Mouse (Mus musculus) thymus, adult 18-20 months (tissue): Measurements from ENCODE around the gene Ing3.

Experiments
- DNase-seq, 2 experiments: peaks; one replicate each; pipeline ENCODE4 v3.0.0; 2022; ENCODE audit warnings: mixed read lengths in 2 of 2

Gene Ing3

GRCm38 (mm10) chr6:21993070-21993469, 43.7 kb downstream of the Ing3 start:
- DNase-seq = no peak

GRCm38 (mm10) chr6:21998131-21998530, 48.8 kb downstream of the Ing3 start:
- DNase-seq = no peak

- DNase-seq = no peak
These were observed 49.7 kb downstream of the Ing3 start for GRCm38 (mm10) chr6:21999025-21999424.

- DNase-seq = no peak
These were observed 50.7 kb downstream of the Ing3 start for GRCm38 (mm10) chr6:22000086-22000485.

DNA sequence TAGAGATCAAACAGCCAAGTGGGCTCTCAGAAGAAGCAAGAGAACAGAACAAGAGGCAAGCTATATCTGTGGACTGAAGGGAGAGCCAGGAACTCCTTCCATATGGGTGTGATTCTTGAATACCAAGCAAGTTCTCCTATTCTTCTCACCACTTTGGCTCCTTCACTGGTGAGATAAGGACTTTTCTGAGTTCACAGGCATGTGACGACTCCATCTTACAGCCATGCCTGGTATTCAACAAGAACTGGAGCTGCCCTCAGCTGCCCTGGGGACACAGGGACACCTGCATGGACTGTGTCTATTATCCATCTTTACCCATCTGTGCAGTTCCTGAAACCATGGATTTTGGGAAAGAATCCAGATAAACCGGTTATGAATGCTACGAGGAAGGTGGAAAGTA, 51.5 kb downstream of the Ing3 start:
- DNase-seq = no peak

DNA sequence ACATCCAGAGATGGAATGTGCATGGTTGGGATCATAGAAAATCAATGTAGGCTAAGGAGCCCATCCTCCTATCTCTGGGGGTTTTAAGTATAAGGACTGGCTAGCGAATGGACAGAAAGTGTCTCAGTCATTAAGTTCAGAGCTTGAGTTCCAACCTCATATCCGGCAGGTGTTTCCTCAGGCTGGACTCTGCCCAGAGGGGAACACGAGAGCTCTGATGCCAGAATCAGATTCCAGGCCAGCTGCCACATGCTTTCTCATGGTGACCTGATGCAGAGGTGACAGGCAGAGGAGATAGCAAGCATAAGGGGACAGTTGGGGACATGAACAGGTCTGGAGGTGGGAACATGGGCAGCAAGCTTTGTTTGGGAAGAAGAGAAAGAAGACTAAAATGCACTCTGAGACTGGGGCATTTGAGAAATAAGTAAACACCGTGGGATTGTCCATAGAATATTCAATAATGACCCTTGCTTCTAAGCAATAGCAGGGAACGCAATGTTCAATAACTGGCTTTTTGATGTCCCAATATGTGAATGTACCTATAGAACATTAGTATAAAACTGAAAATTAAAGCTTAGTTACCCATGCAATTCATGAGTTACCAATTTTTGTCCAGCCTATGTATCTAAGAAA, 52.0 kb downstream of the Ing3 start:
- no peak for DNase-seq

DNA sequence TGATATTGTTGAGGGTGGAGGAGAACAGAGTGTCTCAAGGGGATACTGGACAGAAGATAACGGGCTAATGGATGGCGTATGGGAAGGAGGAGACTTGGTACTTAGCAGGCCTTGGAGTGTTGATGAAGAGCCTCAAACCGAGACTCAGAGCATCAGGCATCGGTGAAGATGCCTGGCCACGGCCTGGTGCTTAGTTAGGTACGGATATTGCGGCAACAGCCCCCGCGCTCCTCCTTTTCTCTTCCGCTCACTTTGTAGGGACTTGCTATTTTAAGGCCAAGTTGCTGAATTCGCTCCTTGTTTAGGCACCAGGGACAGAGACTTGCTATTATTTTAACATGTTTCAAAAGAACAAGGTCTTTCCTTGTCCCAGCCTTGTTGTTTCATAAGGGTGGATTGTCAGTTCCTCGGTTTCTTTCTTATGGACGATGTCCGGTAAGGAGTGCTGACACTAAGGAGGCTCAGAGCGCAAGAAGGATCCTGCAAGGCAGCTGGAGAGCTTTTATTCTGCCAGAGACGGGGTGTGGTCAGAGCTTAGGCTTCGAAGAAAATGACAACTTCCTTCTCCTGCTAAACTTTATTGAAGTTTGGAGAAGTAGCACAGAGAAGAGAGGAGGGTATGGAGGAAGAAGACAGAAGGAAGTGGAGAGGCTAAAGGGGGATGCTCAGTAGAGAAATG, 53.3 kb downstream of the Ing3 start:
- no peak for DNase-seq

- no peak for DNase-seq
These were observed 53.8 kb downstream of the Ing3 start for GRCm38 (mm10) chr6:22003200-22003587.

DNA sequence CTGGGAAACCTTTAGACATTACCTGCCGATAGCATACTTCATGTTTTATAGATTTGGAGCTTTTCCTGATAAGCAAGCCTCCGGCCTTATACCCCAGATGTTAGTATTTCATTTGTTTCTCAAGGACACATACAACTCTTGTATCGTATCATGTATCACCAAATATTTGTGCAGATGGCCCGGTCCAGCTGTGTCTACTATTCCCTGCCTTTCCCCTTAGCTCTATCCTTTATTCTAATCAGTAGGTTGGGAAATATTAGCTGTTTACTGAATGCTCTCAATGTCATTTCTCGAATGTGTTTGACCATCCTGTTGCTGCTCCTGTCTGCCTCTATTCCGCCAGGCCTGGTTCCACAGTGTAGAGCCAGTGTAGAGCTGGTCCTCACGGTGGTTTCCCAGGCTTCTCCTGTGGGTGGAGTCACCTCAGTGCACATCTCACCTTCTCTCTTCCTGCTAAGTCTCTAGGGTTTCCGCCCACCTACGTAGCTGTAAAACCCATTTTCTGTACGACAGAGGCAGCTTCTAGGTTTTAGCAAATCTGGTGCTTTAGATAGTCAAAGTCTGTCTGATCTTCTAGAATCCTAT, 54.7 kb downstream of the Ing3 start:
- no peak for DNase-seq

- DNase-seq = no peak
These were observed 59.0 kb downstream of the Ing3 start for GRCm38 (mm10) chr6:22008346-22008745.

- no peak for DNase-seq
These were observed 60.9 kb downstream of the Ing3 start for GRCm38 (mm10) chr6:22010258-22010657.

DNA sequence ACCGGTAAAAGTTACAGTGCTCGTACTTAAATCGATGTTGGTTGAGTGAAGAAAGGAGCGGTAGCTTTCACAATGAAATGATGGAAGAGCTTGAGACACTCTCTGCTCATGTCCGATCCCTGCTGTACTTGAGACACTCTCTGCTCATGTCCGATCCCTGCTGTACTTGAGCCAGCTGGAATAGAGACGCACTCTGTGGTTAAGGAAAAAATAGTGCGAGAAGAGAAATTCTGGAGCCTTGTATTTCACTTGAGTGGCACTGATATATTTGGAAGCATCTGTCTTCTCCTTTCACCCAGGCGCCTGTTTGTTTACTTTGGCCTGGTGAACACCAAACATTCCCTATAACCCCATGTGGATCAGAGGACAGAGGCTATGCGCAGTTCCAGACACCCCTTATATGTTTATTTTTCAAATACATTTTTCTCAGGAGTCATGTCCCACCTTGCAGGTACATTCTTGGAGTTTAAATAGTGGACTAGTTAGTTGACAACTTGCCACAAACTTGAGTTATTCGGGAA, 61.5 kb downstream of the Ing3 start:
- DNase-seq = no peak

DNA sequence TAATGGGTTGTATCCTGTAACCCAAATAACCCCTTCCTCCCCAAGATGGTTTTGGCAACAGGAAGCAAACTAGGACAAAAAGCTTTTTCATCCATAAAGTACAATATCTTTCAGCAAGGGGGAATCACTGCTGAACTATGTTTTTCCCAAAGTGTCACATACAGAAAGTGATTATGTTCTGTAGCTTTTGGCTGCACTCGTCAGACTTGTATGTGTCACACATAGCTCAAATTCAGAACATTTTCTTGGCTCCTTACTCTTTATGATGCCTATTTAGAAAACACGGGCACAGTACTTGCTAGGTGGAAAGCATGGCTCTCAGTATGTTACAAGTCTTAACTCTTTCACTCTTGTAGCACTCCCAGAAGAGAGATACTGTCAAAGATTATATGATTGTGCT, 62.2 kb downstream of the Ing3 start:
- DNase-seq = no peak

DNA sequence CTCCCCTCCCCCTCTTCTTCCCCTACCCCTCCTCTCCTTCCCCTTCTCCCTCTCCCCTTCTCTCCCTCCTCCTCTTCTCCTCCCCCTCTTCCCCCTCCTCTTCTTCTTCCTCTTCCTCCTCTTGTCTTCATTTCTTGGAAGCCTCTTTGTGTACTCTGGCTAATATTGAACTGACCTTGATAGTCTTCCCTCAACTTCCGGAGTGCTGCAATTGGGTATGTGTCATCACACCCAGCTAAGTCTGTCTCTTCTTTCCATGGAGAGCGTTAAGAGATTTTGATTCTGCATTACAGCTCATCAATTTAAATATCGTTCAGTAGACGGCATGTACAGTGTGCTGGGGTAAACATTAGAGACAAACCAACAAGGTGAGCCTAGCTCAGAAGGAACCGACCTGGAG, 62.7 kb downstream of the Ing3 start:
- DNase-seq = no peak

GRCm38 (mm10) chr6:22012501-22012900, 63.1 kb downstream of the Ing3 start:
- no peak for DNase-seq

GRCm38 (mm10) chr6:22013394-22013793, 64.0 kb downstream of the Ing3 start:
- no peak for DNase-seq

DNA sequence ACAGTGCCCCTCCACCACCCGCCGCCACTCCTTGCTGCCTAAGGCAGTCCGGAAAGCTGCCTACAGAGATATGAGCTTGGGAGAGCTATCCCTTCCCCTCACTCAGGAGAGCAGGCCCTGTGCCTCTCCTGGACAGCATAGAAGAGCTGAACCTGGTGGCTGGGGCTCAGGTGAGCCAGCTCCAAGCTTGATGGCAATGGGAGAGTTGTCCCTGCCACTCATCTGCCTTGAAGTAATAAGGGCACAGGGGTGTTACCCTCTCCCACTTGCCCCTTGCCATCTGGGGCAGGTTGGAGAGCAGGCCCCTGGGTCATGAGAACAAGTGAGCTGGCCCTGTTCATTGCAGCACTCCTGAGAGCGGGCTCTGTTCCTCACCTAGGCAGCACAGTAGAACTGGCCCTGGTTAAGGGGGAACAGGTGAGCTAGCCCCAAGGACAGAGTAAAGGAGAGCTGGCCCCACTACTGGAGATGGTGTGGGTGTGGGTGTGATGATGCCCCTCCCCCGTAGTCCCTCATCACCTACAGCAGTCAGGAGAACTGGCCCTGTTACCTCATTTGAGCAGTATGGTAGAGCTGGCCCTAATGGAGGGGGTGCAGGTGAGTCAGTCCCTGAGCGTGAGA, 65.0 kb downstream of the Ing3 start:
- DNase-seq = no peak

GRCm38 (mm10) chr6:22017631-22018030, 68.3 kb downstream of the Ing3 start:
- DNase-seq = no peak

- DNase-seq = no peak
These were observed 69.5 kb downstream of the Ing3 start for GRCm38 (mm10) chr6:22018768-22019445.

DNA sequence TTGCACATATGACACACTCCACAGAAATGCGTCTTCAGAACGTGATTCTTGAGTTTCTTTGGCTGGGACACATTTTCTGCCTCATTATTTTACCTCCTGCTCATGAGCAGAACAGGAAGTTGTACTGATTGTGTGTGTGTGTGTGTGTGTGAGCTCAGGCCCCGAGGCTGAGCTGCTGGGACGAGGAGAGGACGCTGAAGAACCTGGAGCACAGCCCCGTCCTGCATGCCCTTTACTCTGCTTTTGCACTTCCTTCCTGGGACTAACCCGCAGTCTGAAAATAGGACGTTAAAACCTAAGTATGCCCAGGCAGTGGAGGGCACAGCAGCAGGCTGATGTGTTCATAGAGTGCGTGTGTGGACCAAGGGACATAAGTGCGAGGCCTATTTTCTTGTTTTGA, 70.3 kb downstream of the Ing3 start:
- DNase-seq = no peak

DNA sequence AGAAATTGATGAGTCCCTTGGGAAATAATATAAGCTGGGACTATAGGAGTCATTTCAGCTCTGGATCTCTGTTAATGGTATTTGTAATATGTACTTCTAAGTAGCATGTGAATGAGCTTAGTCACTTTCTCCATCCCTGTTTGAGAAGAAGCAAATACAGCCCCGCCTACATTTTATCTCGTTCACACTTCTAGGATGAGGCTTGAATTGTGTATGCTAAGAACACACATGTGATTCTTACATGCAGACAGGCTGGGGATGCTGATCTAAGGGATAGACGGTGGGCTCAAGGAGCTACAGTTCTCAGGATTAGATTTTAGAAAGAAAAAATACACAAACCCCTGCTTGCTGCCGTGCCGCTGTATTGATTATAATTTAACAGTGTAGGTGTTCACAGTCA, 71.3 kb downstream of the Ing3 start:
- DNase-seq = no peak

DNA sequence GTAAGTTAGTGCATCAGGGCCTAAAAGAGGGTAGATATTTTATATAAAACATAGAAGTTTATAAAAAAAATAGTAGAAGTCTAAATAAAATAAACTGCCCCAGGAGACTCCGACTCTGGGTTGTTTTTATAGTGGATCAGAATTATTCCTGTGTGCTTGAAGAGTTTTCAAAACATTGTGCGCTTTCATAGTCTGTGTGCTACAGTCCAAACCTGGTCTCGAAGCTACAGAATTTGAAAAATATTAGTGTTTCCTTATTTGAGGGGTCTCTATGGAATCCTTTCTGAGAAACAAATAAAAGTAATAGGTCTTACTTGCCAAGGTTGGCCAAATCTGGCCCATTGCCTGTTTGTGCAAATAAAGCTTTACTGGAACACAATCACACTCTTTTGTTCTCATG, 71.9 kb downstream of the Ing3 start:
- no peak for DNase-seq

DNA sequence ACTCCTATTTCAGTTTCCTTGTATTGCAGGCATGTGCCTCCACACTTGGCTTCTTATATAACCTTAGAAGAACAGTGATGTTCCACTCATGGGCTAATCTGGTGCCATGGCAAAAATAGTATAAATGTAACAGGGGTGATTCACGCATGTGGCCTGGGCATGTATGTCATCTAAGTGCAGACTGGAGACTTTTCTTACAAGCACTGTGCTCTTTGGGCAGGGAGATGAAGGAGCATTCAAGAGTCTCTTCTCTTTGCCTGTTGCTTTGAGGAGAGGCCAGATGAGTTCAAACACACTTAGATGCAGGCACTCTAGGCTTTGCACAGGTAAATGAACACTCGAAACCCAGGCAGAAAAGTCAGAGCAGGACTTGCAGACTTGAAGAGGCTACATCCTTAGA, 74.8 kb downstream of the Ing3 start:
- no peak for DNase-seq
